Mouse (Mus musculus) hematopoietic stem cell, adult 5-6 weeks (primary cell): ENCODE measurements around the gene Jund. TPM values are rescaled to one million over a fixed set of nuclear protein-coding genes. Genes with fewer than 3 reads are reported as not detected.

Source experiments
- ATAC-seq, 2 experiments: fragments of 125-278 bp in 1 of 2; replicated peaks in 1 of 2; 2 replicates each; pipeline ENCODE4 v1.8.0; 2016 to 2017; ENCODE audit warnings: inconsistent platforms in 2 of 2, mild to moderate bottlenecking in 2 of 2, moderate number of reproducible peaks in 2 of 2, low read depth in 1 of 2, moderate TSS enrichment in 1 of 2; ENCODE audit not compliant: low FRiP score in 2 of 2, poor library complexity in 2 of 2, severe bottlenecking in 2 of 2, insufficient read depth in 1 of 2, low TSS enrichment in 1 of 2
- total RNA-seq: library from RNA; stranded (forward); fragments of 172-1452, 232-1000 nt; gene quantifications from 2 replicates; pipeline ENCODE4 v1.2.3, GENCODE M21; 2017

Jund gene
- total RNA-seq, 1 experiment from 2014 or later = 83.4 TPM

- no peak for ATAC-seq
Observed at GRCm38 (mm10) chr8:70672325-70673078, 26.2 kb upstream of the Jund start.

GRCm38 (mm10) chr8:70673079-70673856, 25.5 kb upstream of the Jund start, which contains the start of gene Lsm4:
TSS of gene Lsm4 (plus strand) at chr8:70673248.
- ATAC-seq = peak; percentile 86 to 91

GRCm38 (mm10) chr8:70674109-70674508, 24.6 kb upstream of the Jund start:
- no peak for ATAC-seq

GRCm38 (mm10) chr8:70674716-70675115, 24.0 kb upstream of the Jund start:
- no peak for ATAC-seq

DNA sequence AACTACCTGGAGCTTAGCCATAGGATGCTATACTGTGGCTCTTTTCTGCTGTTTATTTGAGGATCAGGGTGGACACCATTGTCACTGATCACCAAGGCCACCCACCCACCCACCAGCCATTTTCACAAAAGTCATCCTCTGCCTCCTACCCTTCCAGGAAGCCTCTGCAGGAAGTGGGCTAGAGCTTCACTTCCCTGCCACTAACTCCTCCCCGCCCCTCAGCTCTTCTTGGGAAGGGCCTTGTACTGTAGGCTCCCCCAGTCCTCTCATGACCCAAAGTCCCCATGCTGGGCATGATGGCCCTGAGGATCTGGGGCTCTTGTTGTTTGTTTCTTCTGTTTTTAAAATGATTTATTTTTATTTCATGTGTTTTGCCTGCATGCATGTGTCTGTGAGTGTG, 23.4 kb upstream of the Jund start:
- 0 out of 4 replicates have a peak, but pooled peaks of 1 of the 2 experiments have one; percentile 12 for ATAC-seq

DNA sequence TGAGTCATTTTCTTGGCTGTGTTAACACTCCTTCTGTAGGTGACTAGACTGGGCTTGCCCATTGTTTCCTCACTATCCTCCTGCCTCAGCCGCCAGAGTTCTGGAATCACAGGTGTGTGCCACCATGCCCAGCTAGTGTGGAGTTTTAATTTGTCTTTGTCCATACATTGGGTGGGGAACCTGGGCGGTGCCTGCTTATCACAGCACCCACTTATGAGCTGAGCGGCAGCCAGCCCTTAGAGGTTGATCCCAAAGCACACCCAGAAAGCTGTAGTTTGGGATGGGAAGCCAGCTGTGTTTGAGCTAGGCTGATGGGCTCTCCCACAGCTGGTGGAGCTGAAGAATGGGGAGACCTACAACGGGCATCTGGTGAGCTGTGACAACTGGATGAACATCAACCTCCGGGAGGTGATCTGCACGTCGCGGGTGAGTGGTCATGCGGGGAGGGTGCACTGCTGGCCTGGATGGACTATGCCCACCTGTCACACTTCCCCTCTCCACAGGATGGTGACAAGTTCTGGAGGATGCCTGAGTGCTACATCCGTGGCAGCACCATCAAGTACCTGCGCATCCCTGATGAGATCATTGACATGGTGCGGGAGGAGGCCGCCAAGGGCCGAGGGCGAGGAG, 21.2 kb upstream of the Jund start:
- ATAC-seq = no peak

DNA sequence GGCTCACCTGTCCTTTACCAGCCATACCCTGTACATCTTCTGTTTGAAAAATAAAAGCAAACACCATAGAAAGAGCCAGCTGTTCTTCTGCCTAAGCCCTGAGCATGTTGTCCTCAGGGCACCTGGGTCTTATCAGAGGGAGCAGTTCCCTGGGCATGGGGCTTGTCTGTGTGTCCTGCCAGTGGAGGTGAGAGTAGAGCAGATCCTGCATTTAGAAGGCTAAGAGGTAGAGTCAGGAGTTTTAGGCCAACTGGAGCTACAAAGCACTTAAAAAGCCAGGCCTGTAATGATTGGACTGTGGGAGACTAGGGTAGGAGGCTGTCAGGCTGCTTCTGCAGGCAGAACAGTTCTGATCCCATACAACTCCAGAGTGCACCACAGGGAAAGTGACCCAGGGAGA, 20.1 kb upstream of the Jund start:
- ATAC-seq = no peak

DNA sequence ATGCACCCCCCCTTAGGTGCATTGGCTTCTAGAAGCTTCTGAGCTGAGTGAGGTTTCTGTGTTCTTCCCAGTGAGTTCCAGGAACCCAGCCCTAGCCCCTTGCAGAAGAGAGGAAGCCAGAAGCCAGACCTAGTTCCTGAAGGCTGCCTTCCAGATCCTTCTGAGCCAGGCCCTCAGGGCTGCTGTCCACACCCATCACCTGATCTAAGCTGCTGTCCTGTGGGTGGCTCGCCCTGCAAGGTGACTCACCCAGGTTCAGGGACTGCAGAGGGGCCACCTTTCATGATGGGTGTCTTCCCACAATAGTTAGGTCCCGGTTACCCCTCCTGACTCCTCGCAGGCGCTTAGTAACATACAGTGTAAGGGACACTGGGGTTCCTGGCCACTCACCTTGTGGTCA, 19.3 kb upstream of the Jund start:
- no peak for ATAC-seq

GRCm38 (mm10) chr8:70680039-70680438, 18.7 kb upstream of the Jund start:
- no peak for ATAC-seq

DNA sequence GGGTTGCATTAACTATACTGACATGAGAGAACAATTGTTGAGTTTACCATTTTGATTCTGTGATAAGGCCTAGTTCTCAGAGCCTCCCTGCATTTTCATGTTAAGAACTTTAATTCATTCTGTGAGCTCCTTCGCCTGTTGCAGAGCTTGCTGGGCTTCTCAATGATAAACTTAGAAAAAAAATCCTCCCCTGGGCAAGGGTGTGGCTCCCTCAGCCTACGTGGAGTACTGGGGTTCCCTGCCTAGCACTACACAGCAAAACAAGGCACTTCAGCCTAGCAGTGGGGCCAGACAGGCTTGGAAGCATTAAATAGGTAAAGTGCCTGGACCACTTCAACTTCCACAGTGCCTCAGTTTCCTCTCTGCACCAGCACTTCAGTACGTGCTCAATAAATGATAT, 17.3 kb upstream of the Jund start:
- ATAC-seq = no peak

DNA sequence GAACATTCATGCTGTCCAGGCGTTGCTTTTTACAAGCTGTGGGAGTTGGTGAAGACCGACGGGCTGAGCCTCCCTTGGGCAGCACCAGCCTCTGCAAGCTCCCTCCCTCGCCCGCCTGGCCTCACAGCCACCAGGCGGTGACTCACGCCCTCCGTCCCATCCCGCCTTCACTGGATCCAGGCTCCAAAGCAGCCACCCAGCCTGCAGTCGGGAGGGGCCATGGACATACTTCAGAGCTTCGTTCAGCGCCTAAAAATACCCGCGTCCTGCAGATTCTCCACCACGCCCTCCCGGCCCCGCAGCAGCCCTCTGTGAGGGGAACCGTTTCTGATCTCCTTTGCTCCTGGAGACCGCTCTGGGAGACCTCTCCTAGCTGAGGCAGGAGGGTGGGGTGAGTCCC, 16.6 kb upstream of the Jund start:
- ATAC-seq = no peak

- no peak for ATAC-seq
Observed at GRCm38 (mm10) chr8:70682692-70683091, 16.1 kb upstream of the Jund start.

- no peak for ATAC-seq
Observed at GRCm38 (mm10) chr8:70684291-70684690, 14.5 kb upstream of the Jund start.

DNA sequence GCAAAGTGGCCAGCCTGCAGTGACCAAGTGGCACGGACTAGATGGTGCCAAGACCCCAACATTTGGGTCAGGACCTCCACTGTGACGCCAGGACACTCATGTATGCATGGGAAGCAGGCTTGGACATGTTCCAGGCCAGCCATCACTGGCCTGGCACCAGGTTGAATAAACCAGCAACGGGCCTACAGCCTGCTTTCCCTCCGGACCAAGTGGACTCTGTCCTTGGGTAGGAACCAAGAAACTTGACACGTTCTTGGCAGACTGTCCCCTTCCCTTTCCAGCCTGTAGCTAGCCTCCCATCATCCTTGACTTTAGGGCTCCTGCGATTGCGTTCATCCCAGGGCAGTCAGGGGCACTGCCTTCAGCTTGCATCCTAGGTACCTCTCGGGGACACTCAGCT, 11.2 kb upstream of the Jund start:
- no peak for ATAC-seq

DNA sequence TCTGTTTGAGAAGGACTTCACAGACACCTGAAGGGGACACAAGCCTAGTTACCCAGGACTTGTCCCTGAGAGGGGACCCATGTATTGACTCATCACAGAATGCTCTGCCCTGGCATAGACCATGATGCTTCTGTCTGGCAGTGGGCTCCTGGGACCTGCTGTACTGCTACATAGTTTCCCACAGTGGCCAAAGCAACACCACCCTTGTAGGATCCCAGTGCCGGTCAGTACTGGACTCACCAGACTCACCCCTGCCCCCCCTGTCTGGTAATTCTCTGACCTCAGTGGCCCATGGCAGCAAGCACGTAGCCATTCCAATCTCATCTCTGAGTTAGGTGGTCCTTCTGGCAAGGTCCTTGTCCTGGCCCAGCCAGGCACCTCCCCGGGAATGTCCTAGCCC, 10.6 kb upstream of the Jund start:
- ATAC-seq = no peak

DNA sequence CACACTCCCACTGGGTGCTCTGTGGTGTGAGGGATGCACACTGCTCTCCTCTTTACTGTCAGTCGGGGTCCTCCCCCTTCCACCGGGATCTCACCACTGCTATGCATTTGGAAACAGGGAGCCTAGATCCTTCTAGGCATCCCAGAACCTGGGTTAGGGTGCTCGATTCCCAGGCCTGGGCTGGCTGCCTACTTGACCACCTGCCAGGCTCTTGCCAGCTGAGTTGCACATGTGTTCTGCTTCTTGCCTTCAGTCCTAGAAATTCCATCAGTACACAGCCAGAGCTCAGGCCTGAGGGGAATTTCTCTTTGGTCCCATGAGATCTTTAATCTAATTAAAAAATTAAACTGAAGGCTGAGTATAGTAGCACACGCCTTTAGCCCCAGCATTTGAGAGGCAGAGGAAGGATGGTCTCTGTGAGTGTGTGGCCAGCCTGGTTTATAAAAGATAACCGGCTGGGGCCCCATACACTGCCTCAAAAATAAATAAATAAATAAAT, 8.8 kb upstream of the Jund start:
- ATAC-seq = no peak

GRCm38 (mm10) chr8:70691230-70691629, 7.5 kb upstream of the Jund start:
- no peak for ATAC-seq

DNA sequence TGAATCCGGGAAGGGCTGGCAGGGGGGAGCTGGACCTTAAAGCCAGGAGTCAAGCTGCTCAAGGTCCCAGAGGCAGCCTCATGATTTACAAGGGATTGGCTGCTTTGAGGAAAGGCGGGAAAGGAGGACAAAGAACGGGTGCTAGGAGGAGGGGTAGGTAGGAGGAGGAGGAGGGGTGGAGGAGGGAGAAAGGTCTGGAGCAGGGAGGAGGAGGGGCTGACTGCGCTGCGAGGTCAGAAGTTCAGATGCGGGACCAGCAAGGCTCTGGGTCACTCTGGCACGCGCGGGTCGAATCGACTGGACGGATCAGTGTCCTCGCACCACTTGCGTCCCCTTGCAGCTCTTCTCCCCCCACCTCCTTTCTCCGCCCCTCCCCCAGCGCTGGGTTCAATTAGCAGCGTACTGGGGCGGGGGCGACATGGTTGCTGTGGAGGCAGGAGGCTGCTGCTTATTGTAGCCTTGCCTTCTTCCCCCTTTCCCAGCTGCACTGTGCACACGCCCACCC, 7.0 kb upstream of the Jund start:
- ATAC-seq = no peak
